In genomic region chr6:45544319-45544875, GRCm38 (mm10) we compare ENCODE assay signal across 13 mouse cellular contexts.
DNase-seq lines count a peak whose midpoint lies in the region; ATAC-seq and TF ChIP-seq lines count a peak whose summit lies in the region.
"Had no signal": no experiment of that assay in that cellular context is flagged by ENCODE, and none has a peak within 500 bp of the region (broad histone marks: within the 10 kb centered on the region; RNA-seq: fewer than 3 reads in every experiment).

No protein-coding gene starts in this region.

- peak overlapping the region; percentile 61 for H3K27ac ChIP-seq in hindbrain, embryonic 13.5 days
- H3K27ac ChIP-seq in intestine, postnatal 0 days (ENCODE audit: low read depth, low read length), result no peak overlapping the region
- H3K27ac ChIP-seq: embryonic facial prominence, embryonic 15.5 days; kidney, postnatal 0 days; stomach, postnatal 0 days had no signal

- WGBS in hindbrain, embryonic 13.5 days, result 22% methylated on average over 7 of the region's 7 CpGs
- 57% methylated on average over 7 of the region's 7 CpGs for WGBS in intestine, postnatal 0 days

- H3K9ac ChIP-seq in hindbrain, embryonic 13.5 days, result no peak overlapping the region
- no peak overlapping the region for H3K9ac ChIP-seq in intestine, postnatal 0 days (ENCODE audit: low read depth, low read length)
- H3K9ac ChIP-seq: embryonic facial prominence, embryonic 15.5 days had no signal

- H3K9me3 ChIP-seq in hindbrain, embryonic 13.5 days, result no peaks in the 10 kb centered on the region
- H3K9me3 ChIP-seq in intestine, postnatal 0 days (ENCODE audit: control insufficient read depth), result no peaks in the 10 kb centered on the region
- H3K9me3 ChIP-seq: embryonic facial prominence, embryonic 15.5 days had no signal

- ATAC-seq in hindbrain, embryonic 13.5 days (ENCODE audit: low FRiP score), result peak; percentile 85
- ATAC-seq in intestine, postnatal 0 days, result no peak

- no peak overlapping the region for H3K4me2 ChIP-seq in hindbrain, embryonic 13.5 days
- H3K4me2 ChIP-seq in intestine, postnatal 0 days (replicated peaks; ENCODE audit: low read depth), result no peak overlapping the region
- H3K4me2 ChIP-seq: embryonic facial prominence, embryonic 15.5 days had no signal

- peak; percentile 19 for DNase-seq in cerebellum, adult 11 months
- peak; percentile 12 to 50 for DNase-seq in cerebellum, postnatal 10 days
- peak; percentile 19 for DNase-seq in neural tube, embryonic 10.5 days (ENCODE audit: extremely low spot score, low spot score)
- no peak for DNase-seq in heart, postnatal 14 days
- no peak for DNase-seq in testis, postnatal 10 days (ENCODE audit: low spot score)
- DNase-seq: gastrocnemius, postnatal 36 days; lung, adult 18-20 months had no signal

- intact Hi-C loops in heart, postnatal 14 days (cut with DNase I), result no loop called here

- no peak for TF ChIP-seq CTCF in intestine, postnatal 0 days (IDR thresholded peaks at IDR 0.05; ENCODE audit: low read depth)

- H3K4me1 ChIP-seq in hindbrain, embryonic 13.5 days (replicated peaks), result peaks cover 7% of the 10 kb centered on the region
- H3K4me1 ChIP-seq in intestine, postnatal 0 days (replicated peaks; ENCODE audit: control insufficient read depth, insufficient read depth, low read length), result no peaks in the 10 kb centered on the region
- H3K4me1 ChIP-seq: embryonic facial prominence, embryonic 15.5 days had no signal

- H3K36me3 ChIP-seq in hindbrain, embryonic 13.5 days, result no peaks in the 10 kb centered on the region
- no peaks in the 10 kb centered on the region for H3K36me3 ChIP-seq in intestine, postnatal 0 days (ENCODE audit: control insufficient read depth, insufficient read depth)
- H3K36me3 ChIP-seq: embryonic facial prominence, embryonic 15.5 days had no signal

- no peaks in the 10 kb centered on the region for H3K27me3 ChIP-seq in hindbrain, embryonic 13.5 days
- H3K27me3 ChIP-seq in intestine, postnatal 0 days (replicated peaks; ENCODE audit: control insufficient read depth, insufficient read depth, low read length), result no peaks in the 10 kb centered on the region
- H3K27me3 ChIP-seq: CH12.LX; embryonic facial prominence, embryonic 15.5 days had no signal

- no peak overlapping the region for H3K4me3 ChIP-seq in hindbrain, embryonic 13.5 days
- no peak overlapping the region for H3K4me3 ChIP-seq in intestine, postnatal 0 days (ENCODE audit: low read depth, low read length)
- H3K4me3 ChIP-seq: embryonic facial prominence, embryonic 15.5 days had no signal

Comparison
In these comparisons a context has a peak if more than half of its experiments do, and no peak if none do; other contexts are left out.
1. DNase-seq: peak in cerebellum, adult 11 months (single experiment), cerebellum, postnatal 10 days (2 of 2) and neural tube, embryonic 10.5 days (single experiment); none in heart, postnatal 14 days (0 of 2) and testis, postnatal 10 days (single experiment).